Mouse (Mus musculus) CH12.LX (cell line): ENCODE measurements around the gene Sorcs1. TPM values are rescaled to one million over a fixed set of nuclear protein-coding genes. Genes with fewer than 3 reads are reported as not detected.

ENCODE experiments used
- DNase-seq: peaks from one replicate; pipeline ENCODE4 v3.0.0-alpha.2; 2013; ENCODE audit errors: extremely low read depth
- H3K27ac ChIP-seq: 2 replicates; pipeline ENCODE4 v1.5.1; 2012; ENCODE audit warnings: low read depth, mild to moderate bottlenecking, control low read depth, moderate library complexity; ENCODE audit not compliant: insufficient read depth
- H3K27me3 ChIP-seq: replicated peaks from 2 replicates; pipeline ENCODE3; 2012; ENCODE audit warnings: inconsistent platforms
- H3K36me3 ChIP-seq, 2 experiments: replicated peaks in 1 of 2; 2 replicates each; pipeline versions ENCODE3 to v1.6.1; 2012; ENCODE audit warnings: inconsistent platforms in 1 of 2, low read length in 1 of 2, mild to moderate bottlenecking in 1 of 2, mixed read lengths in 1 of 2, moderate library complexity in 1 of 2; ENCODE audit not compliant: control insufficient read depth in 1 of 2, insufficient read depth in 1 of 2
- H3K4me1 ChIP-seq, 2 experiments: 2 replicates each; pipeline ENCODE4 v1.6.1; 2012; ENCODE audit warnings: inconsistent platforms in 1 of 2, moderate library complexity in 1 of 2; ENCODE audit not compliant: insufficient read depth in 2 of 2, control insufficient read depth in 1 of 2
- H3K4me2 ChIP-seq: 2 replicates; pipeline ENCODE4 v1.6.1; 2012; ENCODE audit warnings: low read depth, mild to moderate bottlenecking, control low read depth; ENCODE audit not compliant: poor library complexity, insufficient read depth, severe bottlenecking
- H3K4me3 ChIP-seq, 3 experiments: fragments of 150-350 bp in 1 of 3; sonication (generic) in 1 of 3; replicated peaks in 1 of 3; 2 replicates each; pipeline versions ENCODE3 to v1.5.1; 2011 to 2012; ENCODE audit warnings: low read depth in 2 of 3, low read length in 2 of 3, mild to moderate bottlenecking in 2 of 3, moderate library complexity in 2 of 3, control low read depth in 1 of 3, improper control_type of control experiment in 1 of 3, inconsistent platforms in 1 of 3, mixed read lengths in 1 of 3; ENCODE audit not compliant: poor library complexity in 1 of 3
- H3K79me2 ChIP-seq: replicated peaks from 2 replicates; pipeline ENCODE4 v1.6.1; 2012; ENCODE audit warnings: mild to moderate bottlenecking, moderate library complexity; ENCODE audit not compliant: control insufficient read depth, poor library complexity, insufficient read depth, severe bottlenecking; ENCODE audit errors: extremely low read depth
- H3K9ac ChIP-seq: 2 replicates; pipeline ENCODE4 v1.6.1; 2012; ENCODE audit warnings: low read depth, mild to moderate bottlenecking, control low read depth, moderate library complexity; ENCODE audit not compliant: insufficient read depth
- H3K9me3 ChIP-seq: replicated peaks from 2 replicates; pipeline ENCODE3; 2012; ENCODE audit warnings: low read length, inconsistent platforms, mixed read lengths
- BHLHE40 ChIP-seq: IDR thresholded peaks from 2 replicates; pipeline ENCODE4 v1.6.1; 2011; ENCODE audit warnings: mild to moderate bottlenecking, low read depth, low read length, improper control_type of control experiment
- CHD1 ChIP-seq: IDR thresholded peaks from 2 replicates; pipeline ENCODE4 v1.6.1; 2012; ENCODE audit warnings: low read depth, low read length, improper control_type of control experiment, inconsistent platforms
- CHD2 ChIP-seq: IDR thresholded peaks from 2 replicates; pipeline ENCODE4 v1.6.1; 2011; ENCODE audit warnings: low read length, improper control_type of control experiment
- E2F4 ChIP-seq: IDR thresholded peaks from 2 replicates; pipeline ENCODE4 v1.6.1; 2011; ENCODE audit warnings: low read depth, low read length, improper control_type of control experiment; ENCODE audit not compliant: insufficient replicate concordance
- ELF1 ChIP-seq: IDR thresholded peaks from 2 replicates; pipeline ENCODE4 v1.6.1; 2014; ENCODE audit warnings: low read depth, mild to moderate bottlenecking, inconsistent platforms, low read length, improper control_type of control experiment
- GABPA ChIP-seq: IDR thresholded peaks from 2 replicates; pipeline ENCODE4 v1.6.1; 2012; ENCODE audit warnings: low read depth, low read length, improper control_type of control experiment, inconsistent platforms; ENCODE audit not compliant: insufficient replicate concordance
- HCFC1 ChIP-seq: IDR thresholded peaks from 2 replicates; pipeline ENCODE4 v1.6.1; 2012; ENCODE audit warnings: low read depth, mild to moderate bottlenecking, inconsistent platforms, low read length, improper control_type of control experiment
- IRF4 ChIP-seq: IDR thresholded peaks from 2 replicates; pipeline ENCODE4 v1.6.1; 2014; ENCODE audit warnings: low read depth, mild to moderate bottlenecking, inconsistent platforms, low read length, improper control_type of control experiment
- JUND ChIP-seq: conservative IDR thresholded peaks from 2 replicates; pipeline ENCODE4 v1.6.1; 2011; ENCODE audit warnings: low read depth, low read length, improper control_type of control experiment
- MAFK ChIP-seq: IDR thresholded peaks from 2 replicates; pipeline ENCODE4 v1.6.1; 2011; ENCODE audit warnings: low read length, improper control_type of control experiment; ENCODE audit not compliant: insufficient replicate concordance
- MAX ChIP-seq: IDR thresholded peaks from 2 replicates; pipeline ENCODE4 v1.6.1; 2011; ENCODE audit warnings: low read length, improper control_type of control experiment
- MEF2A ChIP-seq: IDR thresholded peaks from 2 replicates; pipeline ENCODE4 v1.6.1; 2014; ENCODE audit warnings: low read depth, mild to moderate bottlenecking, inconsistent platforms, low read length, improper control_type of control experiment, borderline replicate concordance
- MYC ChIP-seq: IDR thresholded peaks from 2 replicates; pipeline ENCODE4 v1.6.1; 2011; ENCODE audit warnings: low read depth, mild to moderate bottlenecking, improper control_type of control experiment, low read length
- SMC3 ChIP-seq: IDR thresholded peaks from 2 replicates; pipeline ENCODE4 v1.6.1; 2011; ENCODE audit warnings: low read depth, low read length, improper control_type of control experiment
- TBP ChIP-seq: conservative IDR thresholded peaks from 2 replicates; pipeline ENCODE4 v1.6.1; 2011; ENCODE audit warnings: low read depth, low read length, improper control_type of control experiment
- USF1 ChIP-seq: IDR thresholded peaks from 2 replicates; pipeline ENCODE4 v1.6.1; 2014; ENCODE audit warnings: low read depth, mild to moderate bottlenecking, inconsistent platforms, low read length, improper control_type of control experiment
- ZNF384 ChIP-seq: IDR thresholded peaks from 2 replicates; pipeline ENCODE4 v1.6.1; 2012; ENCODE audit warnings: low read depth, low read length, improper control_type of control experiment, inconsistent platforms
- dilution Hi-C: fragments of 300-500 bp; cut with MboI; formaldehyde crosslinking; loops from 2 replicates; pipeline ENCODE4 v1.14.3; 2020; ENCODE audit warnings: low sequenced_read_pairs; ENCODE audit not compliant: extremely low pct_unique_long_range_greater_than_20kb, extremely low pct_ligation_motif_present
- in situ Hi-C: fragments of 300-500 bp; cut with MboI; formaldehyde crosslinking; loops from 3 replicates; pipeline ENCODE4 v1.14.3; 2019; ENCODE audit warnings: low sequenced_read_pairs, low pct_ligation_motif_present, low pct_unique_long_range_greater_than_20kb, mixed read lengths
- polyA plus RNA-seq: library from polyadenylated mRNA; unstranded; fragments of >175 nt; gene quantifications from 2 replicates; pipeline ENCODE4 v1.2.1, GENCODE M21; 2012; ENCODE audit warnings: low read depth; ENCODE audit not compliant: insufficient read length
- total RNA-seq, 2 experiments: library from RNA; depleted of rRNA; stranded (reverse); fragments of 300-350 nt in 1 of 2; fragments of >200 nt in 1 of 2; gene quantifications; 2 replicates each; pipeline ENCODE4 v1.2.3; 2012 to 2014

The Sorcs1 gene
- total and polyA plus RNA-seq, 3 experiments: 0.08 TPM; not detected in 2

DNA sequence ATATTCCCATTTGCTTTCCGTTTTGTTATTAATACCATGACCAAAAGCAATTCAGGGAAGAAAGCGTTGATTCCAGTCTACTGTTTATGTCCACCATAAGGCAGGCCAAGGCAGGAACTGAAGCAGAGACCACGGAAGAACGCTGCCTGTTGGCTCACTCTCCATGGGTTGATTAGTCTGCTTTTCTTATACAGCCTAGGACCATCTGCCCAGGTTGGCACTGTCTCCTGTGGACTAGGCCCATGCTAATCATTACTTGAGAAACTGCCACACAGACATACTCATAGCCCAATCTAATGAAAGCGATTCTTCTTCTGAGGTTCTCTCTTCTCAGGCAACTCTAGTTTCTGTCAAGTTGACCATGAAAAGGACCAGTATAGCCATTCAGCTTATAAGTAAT is 92.3 kb downstream of the Sorcs1 start:
- H3K4me1 ChIP-seq: no peaks in the 10 kb centered on the region
- H3K9me3 ChIP-seq: peaks cover 39% of the 10 kb centered on the region
- in situ Hi-C loops (no loop called here), dilution Hi-C loops (no loop called here)
- no peak for DNase-seq
- no peak overlapping the region for H3K9ac ChIP-seq
- H3K27ac ChIP-seq: no peak overlapping the region
- no peak for TF ChIP-seq CHD2
- TF ChIP-seq CHD1: no peak
- TF ChIP-seq GABPA: no peak
- no peak for TF ChIP-seq IRF4
- no peak for TF ChIP-seq MEF2A
- no peak for TF ChIP-seq MYC
- TF ChIP-seq SMC3: no peak
- no peak for TF ChIP-seq USF1
- no peak overlapping the region for H3K4me2 ChIP-seq
- H3K79me2 ChIP-seq: no peaks in the 10 kb centered on the region
- no peaks in the 10 kb centered on the region for H3K27me3 ChIP-seq
- H3K36me3 ChIP-seq: no peaks in the 10 kb centered on the region
- H3K4me3 ChIP-seq: no peak overlapping the region

DNA sequence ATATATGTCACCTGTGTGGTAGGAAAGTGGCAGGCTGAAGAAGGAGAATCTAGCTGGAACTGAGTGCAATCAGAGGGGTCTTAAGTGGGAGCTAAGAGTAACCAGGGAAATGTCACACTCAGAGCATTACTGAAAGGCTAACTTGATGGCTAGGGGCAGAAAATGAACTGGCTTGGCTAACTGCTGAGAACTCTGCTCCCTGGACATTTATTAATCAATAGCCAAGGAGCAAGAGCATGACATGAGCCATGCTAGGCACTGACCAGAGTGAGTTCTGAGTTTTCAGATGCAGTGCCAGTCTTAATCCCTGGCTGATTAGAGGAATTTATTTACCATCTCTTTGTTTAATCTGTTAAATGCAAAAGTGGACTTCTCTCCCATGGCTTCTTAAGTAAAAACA is 95.5 kb downstream of the Sorcs1 start:
- H3K27ac ChIP-seq: no peak overlapping the region
- H3K9ac ChIP-seq: no peak overlapping the region
- H3K4me2 ChIP-seq: no peak overlapping the region
- H3K36me3 ChIP-seq: no peaks in the 10 kb centered on the region
- dilution Hi-C loops: no loop called here
- TF ChIP-seq HCFC1: no peak
- TF ChIP-seq CHD2: no peak
- no peak for TF ChIP-seq ZNF384
- TF ChIP-seq E2F4: no peak
- TF ChIP-seq JUND: no peak
- no peak for TF ChIP-seq MAX
- no peak for TF ChIP-seq BHLHE40
- no peak for TF ChIP-seq MAFK
- no peak for TF ChIP-seq ELF1
- no peak for TF ChIP-seq TBP
- TF ChIP-seq GABPA: no peak
- no peak for TF ChIP-seq CHD1
- TF ChIP-seq, all 38 proteins: peak for 0
- H3K4me1 ChIP-seq: no peaks in the 10 kb centered on the region
- DNase-seq: no peak
- in situ Hi-C loops: no loop called here
- H3K79me2 ChIP-seq: no peaks in the 10 kb centered on the region
- no peaks in the 10 kb centered on the region for H3K27me3 ChIP-seq
- peaks cover 42% of the 10 kb centered on the region for H3K9me3 ChIP-seq
- no peak overlapping the region for H3K4me3 ChIP-seq
